Mouse (Mus musculus): ENCODE results near the gene Tnfrsf17. TPM values are rescaled to one million over a fixed set of nuclear protein-coding genes. Genes with fewer than 3 reads are reported as not detected.

Gene Tnfrsf17
- total and polyA plus RNA-seq, 3 experiments = 0.17 to 0.42 TPM; not detected in 1

DNA sequence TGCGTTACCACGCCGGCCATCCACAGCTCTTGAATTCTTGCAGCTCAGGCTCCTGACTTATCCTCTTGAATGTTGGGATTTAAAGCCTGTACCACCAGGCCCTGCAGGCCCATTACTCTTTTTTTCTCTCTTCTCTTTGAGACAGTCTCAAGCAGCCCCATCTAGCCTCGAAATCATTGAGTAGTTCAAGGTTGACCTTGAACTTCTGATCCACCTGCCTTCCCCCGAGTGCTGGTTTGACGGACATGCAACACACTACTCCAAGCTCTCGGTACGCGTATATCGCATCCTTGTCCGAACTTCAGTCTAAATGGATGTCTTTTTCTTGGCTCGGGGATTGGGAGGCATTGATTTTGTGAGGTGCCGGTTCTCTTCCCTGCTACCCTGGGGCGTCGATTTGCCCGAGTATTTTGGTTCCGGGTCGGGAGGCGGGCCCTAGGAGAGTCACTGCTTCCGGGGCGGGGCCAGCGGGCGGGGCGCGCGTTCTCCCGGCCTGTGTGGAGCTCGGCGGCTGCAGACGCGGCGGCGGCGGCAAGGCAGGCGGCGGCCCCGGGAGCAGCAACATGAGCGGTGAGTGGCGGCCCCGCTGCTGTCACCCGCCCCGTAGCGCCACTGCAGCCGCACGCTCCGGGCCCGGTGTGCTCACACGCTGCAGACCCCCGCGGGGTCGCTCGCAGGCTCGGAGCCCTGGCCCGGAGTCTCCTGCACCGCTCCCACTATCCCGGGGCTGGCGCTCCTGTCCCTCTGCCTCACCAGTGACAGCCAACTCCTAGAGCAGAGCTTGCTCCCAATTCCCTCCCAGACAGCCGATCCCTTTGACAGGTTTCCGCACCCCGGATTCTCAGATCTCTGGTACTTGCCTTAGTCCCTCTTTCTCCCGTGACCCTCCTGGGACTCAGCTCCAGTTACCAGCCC, 9.1 kb downstream of the Tnfrsf17 start, which contains the start of gene Snx29:
Gene Snx29 (plus strand): TSS at position 500 of the 915 bp plus-strand sequence.
- Histone ChIP-seq H3K4me1 (ENCODE audit: control insufficient read depth in 1 of 2, insufficient read depth in 2 of 2) (peaks cover 3 to 24% of the 10 kb centered on the region in 2 experiments; a peak in 3 of 4 replicates), H3K4me3 (replicated peaks in 1 of 3; ENCODE audit: low read depth in 2 of 3, low read length in 2 of 3, poor library complexity in 1 of 3) (peak within 1 kb of the TSS; percentile 61 to 98 (median 78)), H3K9ac (ENCODE audit: insufficient read depth, low read depth) (peak within 1 kb of the TSS; percentile 68), H3K27ac (ENCODE audit: insufficient read depth, low read depth) (no peak within 1 kb of the TSS), H3K9me3 (replicated peaks; ENCODE audit: low read length) (no peaks in the 10 kb centered on the region), H3K4me2 (ENCODE audit: insufficient read depth, low read depth, poor library complexity, severe bottlenecking) (peak within 1 kb of the TSS; percentile 87), H3K36me3 (replicated peaks in 1 of 2; ENCODE audit: control insufficient read depth in 1 of 2, insufficient read depth in 1 of 2, low read length in 1 of 2) (peaks cover 0 to 2% of the 10 kb centered on the region in 2 experiments), H3K27me3 (replicated peaks) (no peaks in the 10 kb centered on the region), H3K79me2 (replicated peaks; ENCODE audit: control insufficient read depth, extremely low read depth, insufficient read depth, poor library complexity, severe bottlenecking) (no peaks in the 10 kb centered on the region)
- in situ Hi-C loops (cut with MboI; ENCODE audit: low pct_ligation_motif_present, low pct_unique_long_range_greater_than_20kb, low sequenced_read_pairs) = no loop called here
- dilution Hi-C loops (cut with MboI; ENCODE audit: extremely low pct_ligation_motif_present, extremely low pct_unique_long_range_greater_than_20kb, low sequenced_read_pairs) = no loop called here
- DNase-seq (ENCODE audit: extremely low read depth) = peak; percentile 94
- TF ChIP-seq IRF4 (IDR thresholded peaks at IDR 0.05; ENCODE audit: low read depth, low read length) = peak; percentile 68; the same call in 1 of the 2 replicates
- TF ChIP-seq POLR2AphosphoS2 (IDR thresholded peaks at IDR 0.05; ENCODE audit: low read depth, low read length) = peak; percentile 82; the same call in 1 of the 2 replicates
- TF ChIP-seq CHD1 (IDR thresholded peaks at IDR 0.05; ENCODE audit: low read depth, low read length) = no peak
- TF ChIP-seq BHLHE40 (IDR thresholded peaks at IDR 0.05; ENCODE audit: low read depth, low read length) = 0 out of 2 replicates have a peak, but pooled peaks have one; percentile 15
- TF ChIP-seq MAZ (IDR thresholded peaks at IDR 0.05; ENCODE audit: low read depth, low read length) = peak; percentile 95
- TF ChIP-seq TBP (conservative IDR thresholded peaks at IDR 0.05; ENCODE audit: low read depth, low read length) = 0 out of 2 replicates have a peak, but pooled peaks have one; percentile 56
- peak; percentile 87 for TF ChIP-seq POLR2A (IDR thresholded peaks at IDR 0.05; ENCODE audit: low read depth, low read length)
- peak; percentile 92; the same call in 1 of the 2 replicates for TF ChIP-seq KAT2A (IDR thresholded peaks at IDR 0.05; ENCODE audit: insufficient replicate concordance, low read length)
- TF ChIP-seq MAX (IDR thresholded peaks at IDR 0.05; ENCODE audit: low read length) = 0 out of 2 replicates have a peak, but pooled peaks have one; percentile 31
- no peak for TF ChIP-seq MAFK (IDR thresholded peaks at IDR 0.05; ENCODE audit: insufficient replicate concordance, low read length)
- no peak for TF ChIP-seq ZNF384 (IDR thresholded peaks at IDR 0.05; ENCODE audit: low read depth, low read length)
- peak; percentile 93 for TF ChIP-seq HCFC1 (IDR thresholded peaks at IDR 0.05; ENCODE audit: low read depth, low read length)
- no peak for TF ChIP-seq USF1 (IDR thresholded peaks at IDR 0.05; ENCODE audit: low read depth, low read length)
- TF ChIP-seq CHD2 (IDR thresholded peaks at IDR 0.05; ENCODE audit: low read length) = peak; percentile 97
- TF ChIP-seq MXI1 (IDR thresholded peaks at IDR 0.05; ENCODE audit: low read depth, low read length) = peak; percentile 91
- peak; percentile 51 for TF ChIP-seq NRF1 (IDR thresholded peaks at IDR 0.05; ENCODE audit: low read depth, low read length)
- TF ChIP-seq EP300 (IDR thresholded peaks at IDR 0.05; ENCODE audit: low read length) = no peak
- TF ChIP-seq MEF2A (IDR thresholded peaks at IDR 0.05; ENCODE audit: borderline replicate concordance, low read depth, low read length) = peak; percentile 63; the same call in 1 of the 2 replicates
- TF ChIP-seq ZKSCAN1 (IDR thresholded peaks at IDR 0.05; ENCODE audit: borderline replicate concordance, low read depth, low read length) = no peak
- no peak for TF ChIP-seq SMC3 (IDR thresholded peaks at IDR 0.05; ENCODE audit: low read depth, low read length)
- no peak for TF ChIP-seq RCOR1 (conservative IDR thresholded peaks at IDR 0.05; ENCODE audit: low read depth, low read length)
- TF ChIP-seq ETS1 (conservative IDR thresholded peaks at IDR 0.05; ENCODE audit: low read depth, low read length) = no peak
- TF ChIP-seq SIN3A (IDR thresholded peaks at IDR 0.05; ENCODE audit: low read length) = peak; percentile 99
- peak; percentile 75; the same call in 1 of the 2 replicates for TF ChIP-seq UBTF (IDR thresholded peaks at IDR 0.05; ENCODE audit: low read depth, low read length)
- no peak for TF ChIP-seq RAD21 (IDR thresholded peaks at IDR 0.05; ENCODE audit: low read depth, low read length)
- 0 out of 4 replicates have a peak, but pooled peaks of 1 of the 2 experiments have one; percentile 9 for TF ChIP-seq CTCF (conservative IDR thresholded peaks at IDR 0.05 in 1 of 2, IDR thresholded peaks at IDR 0.05 in 1 of 2; ENCODE audit: low read depth in 2 of 2, low read length in 2 of 2)
- TF ChIP-seq GABPA (IDR thresholded peaks at IDR 0.05; ENCODE audit: insufficient replicate concordance, low read depth, low read length) = no peak; the same call in 1 of the 2 replicates
- TF ChIP-seq ELF1 (IDR thresholded peaks at IDR 0.05; ENCODE audit: low read depth, low read length) = peak; percentile 90
- 0 out of 2 replicates have a peak, but pooled peaks have one; percentile 31 for TF ChIP-seq ZMIZ1 (IDR thresholded peaks at IDR 0.05; ENCODE audit: low read depth, low read length)
- TF ChIP-seq NELFE (IDR thresholded peaks at IDR 0.05; ENCODE audit: low read depth, low read length) = peak; percentile 82
- peak; percentile 83 for TF ChIP-seq TCF12 (IDR thresholded peaks at IDR 0.05; ENCODE audit: low read depth, low read length)
- no peak for TF ChIP-seq E2F4 (IDR thresholded peaks at IDR 0.05; ENCODE audit: insufficient replicate concordance, low read depth, low read length)
- TF ChIP-seq USF2 (conservative IDR thresholded peaks at IDR 0.05; ENCODE audit: low read depth, low read length) = no peak
- no peak for TF ChIP-seq ZC3H11A (IDR thresholded peaks at IDR 0.05; ENCODE audit: low read depth, low read length)
- no peak for TF ChIP-seq JUN (IDR thresholded peaks at IDR 0.05; ENCODE audit: insufficient read depth, low read depth, low read length)
- TF ChIP-seq PAX5 (IDR thresholded peaks at IDR 0.05; ENCODE audit: low read length) = no peak
- no peak for TF ChIP-seq MYC (IDR thresholded peaks at IDR 0.05; ENCODE audit: low read depth, low read length)

All from CH12.LX (cell line).